Mouse (Mus musculus) layer of hippocampus, adult 9-11 months (tissue): ENCODE data around the gene Defb21.

Experiments
- DNase-seq: peaks from one replicate; pipeline ENCODE4 v3.0.0; 2022

The Defb21 gene

GRCm38 (mm10) chr2:152608719-152609118 is 36.2 kb downstream of the Defb21 start:
- no peak for DNase-seq

- no peak for DNase-seq
Measured at GRCm38 (mm10) chr2:152612193-152612592, 39.6 kb downstream of the Defb21 start.

GRCm38 (mm10) chr2:152615563-152615962 is 43.0 kb downstream of the Defb21 start:
- peak; percentile 59 for DNase-seq

- no peak for DNase-seq
Measured at GRCm38 (mm10) chr2:152616470-152616869, 43.9 kb downstream of the Defb21 start.

- no peak for DNase-seq
Measured at GRCm38 (mm10) chr2:152617374-152617773, 44.8 kb downstream of the Defb21 start.

GRCm38 (mm10) chr2:152620367-152621134 is 48.0 kb downstream of the Defb21 start:
- DNase-seq: peak; percentile 44

- no peak for DNase-seq
Measured at GRCm38 (mm10) chr2:152622151-152622550, 49.6 kb downstream of the Defb21 start.

GRCm38 (mm10) chr2:152622953-152623352 is 50.4 kb downstream of the Defb21 start, which contains the start of gene Defb25:
TSS of gene Defb25 (minus strand) at chr2:152623053.
- no peak for DNase-seq
